Mouse (Mus musculus) lung, adult 2 months (tissue): ENCODE data around the gene Anks1.

ENCODE experiments used
- CTCF ChIP-seq: fragments of 200-500 bp; IDR thresholded peaks from 2 replicates; pipeline ENCODE4 v1.5.1; 2011; ENCODE audit warnings: mild to moderate bottlenecking, low read length, control low read depth; ENCODE audit not compliant: insufficient read depth
- POLR2A ChIP-seq: fragments of 200-500 bp; IDR thresholded peaks from 2 replicates; pipeline ENCODE4 v1.6.1; 2011; ENCODE audit warnings: low read depth, mild to moderate bottlenecking, control low read depth, low read length, borderline replicate concordance; ENCODE audit errors: extremely low read depth

DNA sequence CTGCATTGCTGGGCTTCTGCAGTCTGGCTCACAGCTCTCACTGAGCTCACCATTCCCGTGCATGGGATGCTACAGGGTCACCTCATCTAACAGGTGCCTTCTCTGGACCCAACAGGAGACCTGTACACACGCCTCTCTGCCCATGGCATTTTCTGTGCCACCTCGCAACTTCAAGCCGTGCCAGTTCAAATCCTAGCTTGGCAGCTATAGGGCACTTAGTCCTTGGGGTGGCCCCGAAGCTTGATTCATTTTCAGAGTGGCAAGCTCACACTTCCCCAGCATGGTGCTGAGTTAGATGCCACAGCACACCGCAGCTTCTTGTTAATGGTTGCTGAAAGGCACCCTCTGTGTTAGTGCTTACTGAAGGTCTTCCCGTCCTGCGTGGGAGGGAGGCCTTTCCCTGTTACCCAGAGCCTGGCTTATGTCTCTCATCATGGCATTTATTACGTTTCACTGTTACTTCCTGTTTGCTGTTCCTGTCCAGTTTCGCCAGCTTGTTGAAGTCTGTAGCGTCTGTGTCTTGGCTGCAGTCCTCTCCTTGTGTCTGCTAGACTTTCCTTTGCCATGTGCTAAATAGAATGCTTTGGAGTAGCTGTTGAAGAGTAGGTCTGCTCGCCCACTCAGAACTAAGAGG is 29.1 kb downstream of the Anks1 start:
- TF ChIP-seq POLR2A (no peak), CTCF (no peak)
